Mouse (Mus musculus) ES-E14 (cell line): Measurements from ENCODE around the gene Tanc2.

ENCODE experiments used
- CHD2 ChIP-seq: IDR thresholded peaks from 2 replicates; pipeline ENCODE4 v1.6.1; 2014; ENCODE audit warnings: mild to moderate bottlenecking, low read depth, low read length, inconsistent platforms
- MAFK ChIP-seq: IDR thresholded peaks from 2 replicates; pipeline ENCODE4 v1.6.1; 2014; ENCODE audit warnings: mild to moderate bottlenecking, low read depth, low read length, inconsistent platforms; ENCODE audit not compliant: insufficient read depth

GRCm38 (mm10) chr11:105928171-105928570, 338.4 kb downstream of the Tanc2 start:
- TF ChIP-seq MAFK (no peak), CHD2 (no peak)
